Mouse (Mus musculus) kidney, embryonic 14.5 days (tissue): ENCODE measurements around the gene Hdac10. TPM values are rescaled to one million over a fixed set of nuclear protein-coding genes. Genes with fewer than 3 reads are reported as not detected.
A peak's percentile ranks its signal among the peaks of the same experiment; 100 is the strongest.

Source experiments
- ATAC-seq: fragments of 200-750 bp; cut with Nextera tagmentation; 2 replicates; pipeline ENCODE4 v1.8.0; 2017; ENCODE audit warnings: moderate number of reproducible peaks, mild to moderate bottlenecking, moderate TSS enrichment, moderate library complexity; ENCODE audit not compliant: low FRiP score, low TSS enrichment
- H3K27ac ChIP-seq: fragments of 300-500 bp; sonication (generic); 2 replicates; pipeline ENCODE4 v1.5.1; 2014; ENCODE audit warnings: low read depth, mild to moderate bottlenecking, low read length, moderate library complexity, mixed read lengths
- H3K27me3 ChIP-seq: fragments of 300-500 bp; sonication (generic); 2 replicates; pipeline ENCODE4 v1.6.1; 2014; ENCODE audit warnings: mild to moderate bottlenecking, low read length; ENCODE audit not compliant: control insufficient read depth, insufficient read depth
- H3K36me3 ChIP-seq: fragments of 300-500 bp; sonication (generic); 2 replicates; pipeline ENCODE4 v1.6.1; 2014; ENCODE audit warnings: low read length, mixed read lengths; ENCODE audit not compliant: control insufficient read depth, insufficient read depth
- H3K4me1 ChIP-seq: fragments of 300-500 bp; sonication (generic); 2 replicates; pipeline ENCODE4 v1.6.1; 2014; ENCODE audit warnings: low read length, mixed read lengths; ENCODE audit not compliant: control insufficient read depth, insufficient read depth
- H3K4me2 ChIP-seq: fragments of 300-500 bp; sonication (generic); replicated peaks from 2 replicates; pipeline ENCODE4 v1.6.1; 2014; ENCODE audit warnings: low read depth, mild to moderate bottlenecking, low read length
- H3K4me3 ChIP-seq: fragments of 300-500 bp; sonication (generic); 2 replicates; pipeline ENCODE4 v1.5.1; 2014; ENCODE audit warnings: mild to moderate bottlenecking, low read length
- H3K9ac ChIP-seq: fragments of 300-500 bp; sonication (generic); 2 replicates; pipeline ENCODE4 v1.6.1; 2014; ENCODE audit warnings: low read depth, mild to moderate bottlenecking, low read length, moderate library complexity
- H3K9me3 ChIP-seq: fragments of 300-500 bp; sonication (generic); 2 replicates; pipeline ENCODE4 v1.6.1; 2016; ENCODE audit warnings: low read length; ENCODE audit not compliant: control insufficient read depth
- WGBS: fragments of 180-500 bp; shearing (Covaris S2); extraction: QIAGEN DNeasy Blood & Tissue Kit; methylation state at CpG from one replicate; pipeline ENCODE4 v1.1.7; 2014; 5-methylcytosine and 5-hydroxymethylcytosine counted together
- polyA plus RNA-seq: library from polyadenylated mRNA; unstranded; fragments of >200 nt; fragmentation: Nextera tagmentation; extraction: Ambion mirVana; gene quantifications from 2 replicates; pipeline ENCODE4 v1.2.1, GENCODE M21; 2014

Hdac10 gene
- polyA plus RNA-seq, 1 experiment from 2014 or later = 12.9 TPM

DNA sequence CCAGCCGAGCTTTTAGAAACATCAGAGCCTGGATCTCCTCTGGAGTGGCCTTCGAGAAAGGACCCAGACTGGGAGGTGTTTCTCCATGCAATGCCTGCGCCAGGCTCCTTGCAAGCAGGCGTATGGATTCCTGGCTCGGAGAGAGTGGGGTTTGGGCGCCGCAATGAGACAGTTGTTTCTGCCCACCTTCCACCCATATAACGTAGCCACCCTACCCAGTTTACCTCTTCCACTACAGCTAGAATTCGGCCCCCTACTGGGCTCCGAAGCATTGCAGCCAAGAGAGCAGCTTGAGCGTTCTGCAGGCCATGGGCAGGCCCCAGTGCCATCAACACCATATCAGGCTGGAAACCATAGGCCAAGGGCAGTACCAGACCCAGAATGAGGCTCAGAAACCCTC, 4.9 kb downstream of the Hdac10 start:
- WGBS = 22% methylated on average over 11 of the region's 11 CpGs
- H3K9ac ChIP-seq = peak overlapping the region; percentile 84
- peak overlapping the region; percentile 85 for H3K4me3 ChIP-seq
- peaks cover 9% of the 10 kb centered on the region; the same call in 1 of the 2 replicates for H3K36me3 ChIP-seq
- H3K4me1 ChIP-seq = peaks cover 31% of the 10 kb centered on the region; the same call in 1 of the 2 replicates
- peak overlapping the region; percentile 65; the same call in 1 of the 2 replicates for H3K27ac ChIP-seq
- peak; percentile 5; the same call in 1 of the 2 replicates for ATAC-seq
- no peaks in the 10 kb centered on the region for H3K27me3 ChIP-seq
- peak overlapping the region; percentile 80 for H3K4me2 ChIP-seq
- H3K9me3 ChIP-seq = no peaks in the 10 kb centered on the region

DNA sequence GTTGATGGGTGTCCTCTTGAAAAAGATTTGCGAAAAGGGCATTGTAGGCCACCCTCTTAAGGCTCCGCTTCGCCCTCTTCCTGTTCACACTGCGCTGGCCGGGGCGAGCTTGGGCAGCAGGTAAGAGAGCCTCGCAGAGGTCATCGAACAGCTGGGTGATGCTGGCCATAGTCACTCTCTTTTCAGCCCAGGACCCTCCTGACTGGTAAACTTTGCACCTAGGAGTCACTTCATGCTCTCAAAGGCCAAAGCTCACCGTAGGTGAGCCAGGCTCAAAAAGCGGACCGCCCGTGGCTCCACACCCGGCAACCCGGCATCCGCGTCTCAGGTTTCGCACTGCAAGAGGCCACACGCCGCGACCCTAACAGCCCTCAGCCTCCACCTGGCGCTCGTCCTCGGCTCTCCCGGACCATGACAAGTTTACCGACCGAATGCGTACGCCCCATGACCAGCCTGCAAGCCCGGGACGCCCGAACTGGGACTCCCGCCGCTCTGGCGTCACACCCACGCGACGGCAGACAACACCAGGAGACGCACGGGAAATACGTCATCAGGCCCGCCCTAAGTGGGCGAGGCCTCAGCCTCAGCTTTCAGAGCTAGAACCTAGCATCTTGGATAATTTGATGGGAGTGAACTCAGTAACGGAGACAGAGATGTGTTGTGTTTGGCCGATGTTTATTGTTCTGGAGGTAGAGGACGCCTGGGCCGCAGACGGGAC, 5.7 kb downstream of the Hdac10 start, which contains the start of gene Tubgcp6:
TSS of gene Tubgcp6 (minus strand) at position 464 of the 718 bp plus-strand sequence.
- WGBS = under 1% methylated on average over 47 of the region's 47 CpGs
- no peaks in the 10 kb centered on the region for H3K9me3 ChIP-seq

DNA sequence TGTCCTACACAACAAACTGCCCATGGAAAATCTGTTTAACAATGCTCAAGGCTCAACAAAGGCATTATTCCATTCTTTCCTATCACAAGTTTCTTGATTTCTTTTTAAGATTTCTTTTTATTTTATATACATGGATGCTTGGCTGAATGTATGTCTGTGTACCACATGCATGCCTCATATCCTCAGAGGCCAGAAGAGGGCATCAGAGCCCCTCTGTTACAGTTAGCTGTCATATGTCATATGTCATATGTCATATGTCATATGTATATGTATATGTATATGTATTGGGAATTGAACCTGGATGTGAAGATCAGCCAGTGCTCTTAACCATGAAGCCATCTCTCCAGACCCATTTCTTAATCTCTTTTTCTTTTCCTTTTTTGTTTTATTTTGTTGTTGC, 10.5 kb downstream of the Hdac10 start:
- H3K4me3 ChIP-seq = no peak overlapping the region
- peaks cover 46% of the 10 kb centered on the region for H3K36me3 ChIP-seq
- no peak for ATAC-seq
- no peaks in the 10 kb centered on the region for H3K27me3 ChIP-seq
- no peaks in the 10 kb centered on the region for H3K9me3 ChIP-seq
- no peak overlapping the region for H3K27ac ChIP-seq
- peaks cover 15% of the 10 kb centered on the region; the same call in 1 of the 2 replicates for H3K4me1 ChIP-seq
- no peak overlapping the region for H3K9ac ChIP-seq
- no peak overlapping the region for H3K4me2 ChIP-seq

More for the DNA sequence above, 5.7 kb downstream of the Hdac10 start, which contains the start of gene Tubgcp6:
- Histone ChIP-seq H3K4me1 (peaks cover 27% of the 10 kb centered on the region; the same call in 1 of the 2 replicates), H3K36me3 (peaks cover 17% of the 10 kb centered on the region; the same call in 1 of the 2 replicates), H3K9ac (peak within 1 kb of the TSS; percentile 84), H3K27ac (peak within 1 kb of the TSS; percentile 65; the same call in 1 of the 2 replicates), H3K27me3 (no peaks in the 10 kb centered on the region), H3K4me3 (peak within 1 kb of the TSS; percentile 85), H3K4me2 (peak within 1 kb of the TSS; percentile 80)
- ATAC-seq = peak; percentile 84

DNA sequence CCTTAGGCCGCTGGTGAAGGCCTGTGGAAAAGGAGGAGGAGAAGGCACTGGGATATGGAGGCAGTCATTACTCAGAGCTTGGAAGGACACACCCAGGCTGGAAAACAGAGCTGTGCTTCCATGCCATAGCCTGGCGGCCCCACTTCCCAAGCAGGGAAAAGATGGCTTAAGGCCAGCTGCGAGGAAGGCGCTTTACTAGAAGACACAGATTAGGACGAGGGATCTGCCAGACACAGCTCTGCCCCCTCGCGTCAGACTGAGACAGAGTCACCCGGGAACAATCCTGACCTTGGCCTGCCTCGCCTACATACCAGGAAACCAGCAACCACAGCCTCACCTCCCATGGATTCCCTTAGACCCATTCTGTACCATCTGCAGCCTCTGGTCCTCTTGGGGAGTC, 18.4 kb downstream of the Hdac10 start:
- no peak overlapping the region for H3K4me2 ChIP-seq
- no peak for ATAC-seq
- H3K36me3 ChIP-seq = peaks cover 78% of the 10 kb centered on the region
- H3K27ac ChIP-seq = no peak overlapping the region
- H3K27me3 ChIP-seq = no peaks in the 10 kb centered on the region
- H3K9me3 ChIP-seq = no peaks in the 10 kb centered on the region
- WGBS = 83% methylated on average over 9 of the region's 9 CpGs
- no peak overlapping the region for H3K4me3 ChIP-seq
- no peak overlapping the region for H3K9ac ChIP-seq
- H3K4me1 ChIP-seq = no peaks in the 10 kb centered on the region

DNA sequence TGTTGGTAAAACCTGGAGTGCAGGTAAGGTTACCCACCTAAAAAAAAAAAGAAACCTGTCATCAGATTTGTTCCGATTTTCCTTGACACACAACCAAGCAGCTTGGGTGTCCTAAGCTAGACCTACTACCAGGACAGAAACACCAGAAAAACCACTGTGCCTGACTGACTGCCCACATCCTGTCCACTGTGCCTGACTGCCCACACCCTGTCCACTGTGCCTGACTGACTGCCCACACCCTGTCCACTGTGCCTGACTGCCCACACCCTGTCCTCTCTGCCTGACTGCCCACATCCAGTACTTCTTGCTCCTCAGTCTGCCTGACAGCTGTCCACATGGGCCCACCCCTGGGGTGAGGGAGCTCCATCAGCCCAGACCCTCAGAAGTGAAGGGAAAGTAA, 21.5 kb downstream of the Hdac10 start:
- 96% methylated on average over 1 of the region's 1 CpGs for WGBS
- H3K9ac ChIP-seq = no peak overlapping the region
- H3K27ac ChIP-seq = no peak overlapping the region
- H3K9me3 ChIP-seq = no peaks in the 10 kb centered on the region
- H3K36me3 ChIP-seq = peaks cover 89% of the 10 kb centered on the region
- no peaks in the 10 kb centered on the region for H3K27me3 ChIP-seq
- no peak for ATAC-seq
- no peaks in the 10 kb centered on the region for H3K4me1 ChIP-seq
- H3K4me2 ChIP-seq = no peak overlapping the region
- H3K4me3 ChIP-seq = no peak overlapping the region

DNA sequence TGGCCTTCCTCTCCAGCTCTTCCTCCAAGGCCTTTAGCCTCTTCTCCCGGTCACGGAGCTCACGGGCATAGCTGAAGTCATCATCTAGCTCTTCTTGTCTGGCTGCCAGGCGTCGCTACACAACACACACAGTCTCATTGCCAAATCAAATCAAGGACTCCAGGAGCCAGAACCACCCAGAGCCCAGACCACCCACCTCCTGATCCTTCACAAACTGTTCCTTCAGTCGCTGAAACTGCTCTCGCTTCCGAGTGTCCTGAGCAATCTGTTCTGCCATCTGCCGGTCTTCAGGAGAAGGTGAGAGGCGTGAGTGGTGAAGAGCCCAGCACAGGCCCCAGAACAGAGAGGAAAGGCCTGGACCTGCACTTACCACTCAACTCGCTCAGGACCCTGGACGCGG, 22.4 kb downstream of the Hdac10 start:
- Histone ChIP-seq H3K4me1 (no peaks in the 10 kb centered on the region), H3K9ac (no peak overlapping the region), H3K36me3 (peaks cover 90% of the 10 kb centered on the region), H3K4me3 (no peak overlapping the region), H3K27me3 (no peaks in the 10 kb centered on the region), H3K9me3 (no peaks in the 10 kb centered on the region), H3K27ac (no peak overlapping the region), H3K4me2 (no peak overlapping the region)
- 91% methylated on average over 13 of the region's 13 CpGs for WGBS
- ATAC-seq = no peak

DNA sequence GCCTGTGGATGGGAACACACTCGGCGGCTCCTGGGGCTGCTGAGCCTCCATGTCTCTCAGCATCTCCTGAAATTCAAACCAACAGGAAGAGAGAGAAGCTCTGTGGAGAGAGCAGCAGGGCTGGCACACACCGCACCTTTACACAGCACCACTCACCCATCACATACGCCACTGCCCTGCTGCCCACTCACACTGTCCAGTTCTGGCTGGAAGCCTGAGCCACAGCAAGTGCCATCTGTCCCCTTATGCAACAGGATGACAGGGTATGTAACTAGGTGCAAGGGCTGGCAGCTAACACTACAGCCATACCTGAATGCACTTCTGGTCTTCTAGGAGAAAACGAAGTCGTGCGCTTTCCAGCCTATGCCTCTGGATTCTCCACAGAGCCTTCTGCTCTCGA, 24.1 kb downstream of the Hdac10 start:
- 94% methylated on average over 8 of the region's 8 CpGs for WGBS
- Histone ChIP-seq H3K27me3 (no peaks in the 10 kb centered on the region), H3K4me1 (no peaks in the 10 kb centered on the region), H3K4me3 (no peak overlapping the region), H3K9me3 (no peaks in the 10 kb centered on the region), H3K36me3 (peaks cover 97% of the 10 kb centered on the region), H3K4me2 (no peak overlapping the region), H3K9ac (no peak overlapping the region), H3K27ac (no peak overlapping the region)
- ATAC-seq = no peak

DNA sequence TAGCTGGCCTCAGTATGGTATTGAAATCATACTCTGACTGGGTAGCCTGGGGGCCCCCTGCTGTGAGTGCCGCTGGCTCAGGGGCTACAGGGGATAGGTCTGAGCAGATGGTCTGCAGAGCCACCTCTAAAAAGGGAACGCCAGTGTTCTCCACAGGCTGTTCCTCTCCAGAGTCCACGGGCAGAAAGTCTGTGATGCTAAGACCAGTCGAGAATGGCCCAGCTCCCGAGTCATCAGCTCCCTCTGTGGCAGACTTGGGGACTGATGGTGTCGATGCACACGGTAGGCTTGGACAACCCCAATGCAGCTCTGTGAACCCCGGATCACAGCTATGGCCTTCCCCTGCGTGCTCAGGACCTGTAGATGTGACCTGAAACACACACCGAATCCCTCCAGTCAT, 24.6 kb downstream of the Hdac10 start:
- no peak overlapping the region for H3K9ac ChIP-seq
- WGBS = 89% methylated on average over 10 of the region's 10 CpGs
- no peaks in the 10 kb centered on the region for H3K9me3 ChIP-seq
- no peak overlapping the region for H3K27ac ChIP-seq
- no peaks in the 10 kb centered on the region for H3K4me1 ChIP-seq
- no peak for ATAC-seq
- H3K4me3 ChIP-seq = no peak overlapping the region
- no peaks in the 10 kb centered on the region for H3K27me3 ChIP-seq
- no peak overlapping the region for H3K4me2 ChIP-seq
- H3K36me3 ChIP-seq = peaks cover 97% of the 10 kb centered on the region

DNA sequence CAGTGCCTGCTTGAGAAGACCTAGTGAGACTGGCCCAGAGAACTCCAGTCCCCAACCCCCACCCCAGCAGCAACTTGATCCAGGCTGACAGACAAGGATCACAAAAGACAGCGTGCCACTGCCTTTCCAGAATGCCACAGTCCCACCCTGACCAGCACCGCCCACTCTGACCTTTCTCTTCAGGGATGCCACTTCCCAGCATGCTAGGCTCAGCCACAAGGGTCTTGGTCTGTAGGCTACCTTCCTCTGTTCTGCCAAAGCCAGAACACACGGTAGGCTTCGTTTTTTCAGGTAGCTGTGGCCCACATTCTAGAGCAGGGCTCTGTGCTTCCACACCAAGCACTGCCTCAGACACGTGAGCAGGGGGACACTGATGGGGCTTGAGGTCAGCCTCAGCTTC, 25.9 kb downstream of the Hdac10 start:
- Histone ChIP-seq H3K4me3 (no peak overlapping the region), H3K9me3 (no peaks in the 10 kb centered on the region), H3K36me3 (peaks cover 97% of the 10 kb centered on the region), H3K4me1 (no peaks in the 10 kb centered on the region), H3K27ac (no peak overlapping the region), H3K27me3 (no peaks in the 10 kb centered on the region), H3K9ac (no peak overlapping the region), H3K4me2 (no peak overlapping the region)
- ATAC-seq = no peak
- WGBS = 73% methylated on average over 5 of the region's 5 CpGs
